ENCODE assay signal across 18 mouse cellular contexts in the genomic region with DNA sequence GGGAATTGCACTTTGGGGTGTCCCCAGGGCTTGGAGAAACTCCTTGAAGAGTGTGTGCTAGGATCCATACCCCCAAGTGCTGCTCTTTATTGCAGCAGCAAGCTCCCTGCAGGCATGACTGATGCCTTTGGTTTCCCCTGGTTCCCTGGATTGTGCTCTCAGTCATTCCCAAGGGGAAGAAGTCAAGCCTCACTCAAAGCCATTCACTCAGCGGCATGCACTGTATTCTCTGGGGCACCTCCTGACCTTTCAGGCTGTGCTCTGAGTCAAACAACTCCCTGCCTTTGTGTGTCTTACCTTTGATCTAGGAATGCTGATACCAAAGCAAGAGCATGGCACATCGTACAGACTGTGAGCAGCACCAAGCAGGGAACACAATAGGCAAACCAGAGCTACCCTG.
DNase-seq lines count a peak whose midpoint lies in the region; ATAC-seq lines count a peak whose summit lies in the region.
"Had no signal": no experiment of that assay in that cellular context is flagged by ENCODE, and none has a peak within 500 bp of the region (broad histone marks: within the 10 kb centered on the region; RNA-seq: fewer than 3 reads in every experiment).

No protein-coding gene starts in this region.

- 2% methylated on average over 2 of the region's 2 CpGs for WGBS in midbrain, embryonic 11.5 days
- 6% methylated on average over 2 of the region's 2 CpGs for WGBS in midbrain, embryonic 15.5 days
- 7% methylated on average over 2 of the region's 2 CpGs for WGBS in hindbrain, embryonic 11.5 days
- WGBS in hindbrain, embryonic 16.5 days = 5% methylated on average over 2 of the region's 2 CpGs
- WGBS in neural tube, embryonic 15.5 days = 7% methylated on average over 2 of the region's 2 CpGs

- no peaks in the 10 kb centered on the region for H3K9me3 ChIP-seq in midbrain, embryonic 11.5 days (ENCODE audit: control insufficient read depth, low read length)
- H3K9me3 ChIP-seq in midbrain, embryonic 15.5 days = no peaks in the 10 kb centered on the region
- H3K9me3 ChIP-seq in hindbrain, embryonic 11.5 days (ENCODE audit: control insufficient read depth, low read length) = no peaks in the 10 kb centered on the region
- no peaks in the 10 kb centered on the region for H3K9me3 ChIP-seq in hindbrain, embryonic 16.5 days (ENCODE audit: control insufficient read depth, low read length)
- no peaks in the 10 kb centered on the region for H3K9me3 ChIP-seq in neural tube, embryonic 15.5 days (replicated peaks)
- H3K9me3 ChIP-seq: embryonic facial prominence, embryonic 15.5 days; heart, embryonic 10.5 days; liver, embryonic 13.5 days had no signal

- H3K36me3 ChIP-seq in midbrain, embryonic 11.5 days (ENCODE audit: control insufficient read depth, insufficient read depth, low read length) = no peaks in the 10 kb centered on the region
- H3K36me3 ChIP-seq in midbrain, embryonic 15.5 days (replicated peaks) = no peaks in the 10 kb centered on the region
- H3K36me3 ChIP-seq in hindbrain, embryonic 11.5 days (ENCODE audit: control insufficient read depth, insufficient read depth, low read length) = no peaks in the 10 kb centered on the region
- no peaks in the 10 kb centered on the region for H3K36me3 ChIP-seq in hindbrain, embryonic 16.5 days (ENCODE audit: control insufficient read depth, insufficient read depth, low read length)
- H3K36me3 ChIP-seq in neural tube, embryonic 15.5 days = no peaks in the 10 kb centered on the region
- H3K36me3 ChIP-seq: embryonic facial prominence, embryonic 15.5 days; heart, embryonic 10.5 days; liver, embryonic 13.5 days had no signal

- no peak overlapping the region for H3K9ac ChIP-seq in midbrain, embryonic 11.5 days (ENCODE audit: low read length)
- no peak overlapping the region for H3K9ac ChIP-seq in midbrain, embryonic 15.5 days
- H3K9ac ChIP-seq in hindbrain, embryonic 11.5 days (ENCODE audit: low read depth, low read length) = no peak overlapping the region
- no peak overlapping the region for H3K9ac ChIP-seq in hindbrain, embryonic 16.5 days (ENCODE audit: low read depth, low read length)
- H3K9ac ChIP-seq in neural tube, embryonic 15.5 days (replicated peaks) = no peak overlapping the region
- H3K9ac ChIP-seq: embryonic facial prominence, embryonic 15.5 days; liver, embryonic 13.5 days had no signal

- no peak overlapping the region for H3K4me2 ChIP-seq in midbrain, embryonic 11.5 days
- no peak overlapping the region for H3K4me2 ChIP-seq in midbrain, embryonic 15.5 days
- no peak overlapping the region for H3K4me2 ChIP-seq in hindbrain, embryonic 11.5 days (replicated peaks; ENCODE audit: low read depth, low read length)
- H3K4me2 ChIP-seq in hindbrain, embryonic 16.5 days (ENCODE audit: low read length) = no peak overlapping the region
- no peak overlapping the region for H3K4me2 ChIP-seq in neural tube, embryonic 15.5 days
- H3K4me2 ChIP-seq: embryonic facial prominence, embryonic 15.5 days; liver, embryonic 13.5 days had no signal

- no peak overlapping the region for H3K27ac ChIP-seq in midbrain, embryonic 11.5 days (ENCODE audit: low read depth, low read length)
- no peak overlapping the region for H3K27ac ChIP-seq in midbrain, embryonic 15.5 days
- H3K27ac ChIP-seq in hindbrain, embryonic 11.5 days (ENCODE audit: low read depth, low read length) = no peak overlapping the region
- no peak overlapping the region for H3K27ac ChIP-seq in hindbrain, embryonic 16.5 days (ENCODE audit: low read depth, low read length)
- H3K27ac ChIP-seq in neural tube, embryonic 15.5 days (replicated peaks) = no peak overlapping the region
- H3K27ac ChIP-seq: embryonic facial prominence, embryonic 15.5 days; gastrocnemius, adult 2 months; heart, embryonic 10.5 days; liver, embryonic 13.5 days had no signal

- H3K4me3 ChIP-seq in midbrain, embryonic 11.5 days (ENCODE audit: low read depth, low read length) = no peak overlapping the region
- H3K4me3 ChIP-seq in midbrain, embryonic 15.5 days = no peak overlapping the region
- H3K4me3 ChIP-seq in hindbrain, embryonic 11.5 days (ENCODE audit: low read depth, low read length) = no peak overlapping the region
- no peak overlapping the region for H3K4me3 ChIP-seq in hindbrain, embryonic 16.5 days (ENCODE audit: low read length)
- no peak overlapping the region for H3K4me3 ChIP-seq in neural tube, embryonic 15.5 days (replicated peaks)
- H3K4me3 ChIP-seq: embryonic facial prominence, embryonic 15.5 days; gastrocnemius, adult 2 months; heart, embryonic 10.5 days; liver, embryonic 13.5 days had no signal

- DNase-seq in midbrain, embryonic 11.5 days (ENCODE audit: low spot score, missing footprints) = peak; percentile 81
- peak; percentile 25 for DNase-seq in hindbrain, embryonic 11.5 days (ENCODE audit: low spot score)
- DNase-seq in urinary bladder, postnatal 4 days (ENCODE audit: low spot score in 2 of 2) = no peak
- DNase-seq in kidney, postnatal 10 days = no peak
- DNase-seq: adrenal gland, postnatal 14 days; gastrocnemius, adult 2 months; kidney, postnatal 36 days; layer of hippocampus, adult 9-11 months; liver, embryonic 13.5 days; right cerebral cortex, adult 18-20 months; thymus, postnatal 25 days had no signal

- ATAC-seq in midbrain, embryonic 11.5 days (ENCODE audit: low FRiP score) = peak; percentile 30; the same call in 1 of the 2 replicates
- ATAC-seq in midbrain, embryonic 15.5 days (replicated peaks) = no peak
- ATAC-seq in hindbrain, embryonic 11.5 days (ENCODE audit: low FRiP score) = peak; percentile 50; the same call in 1 of the 2 replicates
- ATAC-seq in hindbrain, embryonic 16.5 days = 0 out of 2 replicates have a peak, but pooled peaks have one; percentile 6
- ATAC-seq in neural tube, embryonic 15.5 days (ENCODE audit: low FRiP score) = 0 out of 2 replicates have a peak, but pooled peaks have one; percentile 18
- ATAC-seq: forebrain, embryonic 14.5 days; intestine, postnatal 0 days had no signal

- peaks cover 7% of the 10 kb centered on the region for H3K4me1 ChIP-seq in midbrain, embryonic 11.5 days (ENCODE audit: control insufficient read depth, insufficient read depth, low read length)
- H3K4me1 ChIP-seq in midbrain, embryonic 15.5 days = peaks cover 17% of the 10 kb centered on the region
- peaks cover 8% of the 10 kb centered on the region; the same call in 1 of the 2 replicates for H3K4me1 ChIP-seq in hindbrain, embryonic 11.5 days (replicated peaks; ENCODE audit: control insufficient read depth, insufficient read depth, low read length)
- peaks cover 16% of the 10 kb centered on the region for H3K4me1 ChIP-seq in hindbrain, embryonic 16.5 days (ENCODE audit: control insufficient read depth, insufficient read depth, low read depth, low read length)
- H3K4me1 ChIP-seq in neural tube, embryonic 15.5 days = peaks cover 17% of the 10 kb centered on the region
- H3K4me1 ChIP-seq: heart, embryonic 10.5 days; liver, embryonic 13.5 days had no signal

- no peaks in the 10 kb centered on the region; the same call in 1 of the 2 replicates for H3K27me3 ChIP-seq in midbrain, embryonic 11.5 days (ENCODE audit: control insufficient read depth, insufficient read depth, low read length)
- no peaks in the 10 kb centered on the region for H3K27me3 ChIP-seq in midbrain, embryonic 15.5 days (replicated peaks)
- H3K27me3 ChIP-seq in hindbrain, embryonic 11.5 days (ENCODE audit: control insufficient read depth, insufficient read depth, low read length) = no peaks in the 10 kb centered on the region
- H3K27me3 ChIP-seq in hindbrain, embryonic 16.5 days (replicated peaks; ENCODE audit: control insufficient read depth, insufficient read depth, low read length) = no peaks in the 10 kb centered on the region
- H3K27me3 ChIP-seq in neural tube, embryonic 15.5 days (replicated peaks) = 0 out of 2 replicates have a peak, but pooled peaks cover 2% of the 10 kb centered on the region
- H3K27me3 ChIP-seq: embryonic facial prominence, embryonic 15.5 days; liver, embryonic 13.5 days had no signal

Comparison
In these comparisons a context has a peak if more than half of its experiments do, and no peak if none do; other contexts are left out.
1. DNase-seq: peak in midbrain, embryonic 11.5 days (single experiment) and hindbrain, embryonic 11.5 days (single experiment); none in urinary bladder, postnatal 4 days (0 of 2) and kidney, postnatal 10 days (single experiment).